Mouse (Mus musculus) gastrocnemius, adult 2 months (tissue): ENCODE data around the gene Foxe3. TPM values are rescaled to one million over a fixed set of nuclear protein-coding genes. Genes with fewer than 3 reads are reported as not detected.
"Not testable (repeated sequence)": the region's sequence is repeated elsewhere in the genome, so short reads cannot be mapped to it uniquely, and the experiment has no call there.

Source experiments
- DNase-seq: peaks from one replicate; pipeline ENCODE4 v3.0.0; 2022
- H3K27ac ChIP-seq: fragments of 200-600 bp; 2 replicates; pipeline ENCODE4 v1.8.1; 2022; ENCODE audit warnings: mild to moderate bottlenecking
- H3K4me3 ChIP-seq: fragments of 200-600 bp; 2 replicates; pipeline ENCODE4 v1.8.1; 2022; ENCODE audit warnings: mild to moderate bottlenecking, moderate library complexity
- CTCF ChIP-seq: fragments of 200-600 bp; IDR thresholded peaks from 2 replicates; pipeline ENCODE4 v1.8.1; 2022; ENCODE audit warnings: antibody characterized with exemption, mild to moderate bottlenecking, moderate library complexity
- intact Hi-C: fragments of 180-260 bp; cut with DNase I; formaldehyde crosslinking; loops from one replicate; pipeline ENCODE4 v1.15.1; 2025
- long read RNA-seq, 2 experiments: library from polyadenylated mRNA; stranded (forward); transcript quantifications; one replicate each; pipeline ENCODE4 v2.0.0; 2021
- total RNA-seq, 2 experiments: library from RNA; stranded (reverse); gene quantifications; 2 replicates each; pipeline ENCODE4 v1.2.3; 2021

Gene Foxe3
- not detected for total RNA-seq
- long read RNA-seq, experiment 1 = 0 reads
- long read RNA-seq, experiment 2 = 0 reads

DNA sequence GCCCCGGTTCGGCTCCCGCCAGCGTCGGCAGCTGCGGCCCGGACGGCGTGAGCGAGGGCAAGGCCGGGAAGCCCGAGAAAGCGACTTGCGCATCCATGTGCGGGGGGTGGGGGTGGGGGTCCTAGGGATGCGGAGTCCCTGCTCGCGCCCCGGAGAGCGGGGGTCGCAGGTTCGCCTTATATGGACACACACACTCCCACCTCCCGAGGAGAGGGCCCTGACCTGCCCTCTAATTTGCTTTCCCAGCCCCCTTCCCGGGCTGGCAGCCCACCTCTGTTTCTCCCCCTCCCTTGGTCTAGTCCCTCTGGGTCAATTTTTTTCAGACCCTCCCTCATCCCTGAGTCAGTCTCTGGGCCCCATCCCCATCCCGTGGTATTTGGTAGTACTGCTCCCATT, at the start of gene Foxe3:
Gene Foxe3, minus strand, starts transcription at position 97 of the 396 bp plus-strand sequence.
- no peak for TF ChIP-seq CTCF
- Histone ChIP-seq H3K27ac (no peak within 1 kb of the TSS), H3K4me3 (peak within 1 kb of the TSS; percentile 71)
- intact Hi-C loops = no loop called here
- no peak for DNase-seq

DNA sequence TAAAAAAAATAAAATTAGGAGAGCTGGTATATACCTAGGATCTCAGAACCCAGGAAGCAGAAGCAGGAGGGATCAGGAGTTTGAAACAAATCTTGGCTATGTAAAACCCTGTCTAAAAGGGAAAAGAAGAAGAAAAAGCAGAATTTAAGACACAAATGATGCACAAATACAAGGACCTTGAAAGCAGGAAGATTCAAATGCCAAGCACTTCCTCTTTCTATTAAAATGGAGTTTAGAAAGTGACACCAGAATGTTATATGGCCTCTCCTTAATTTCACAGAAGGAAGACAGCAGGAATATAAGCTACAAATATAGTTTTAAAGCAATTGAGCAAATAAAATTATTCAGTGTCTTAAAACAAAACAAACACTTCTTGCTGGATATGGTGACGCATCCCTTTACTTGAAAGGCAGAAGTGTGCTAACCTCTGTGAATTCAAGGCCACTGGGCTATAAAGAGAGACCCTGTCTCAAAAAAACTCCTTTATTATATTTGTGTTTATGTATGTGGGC, 47.5 kb upstream of the Foxe3 start:
- intact Hi-C loops = no loop called here
- no peak for DNase-seq
- Histone ChIP-seq H3K27ac (no peak overlapping the region), H3K4me3 (no peak overlapping the region)
- TF ChIP-seq CTCF = no peak

DNA sequence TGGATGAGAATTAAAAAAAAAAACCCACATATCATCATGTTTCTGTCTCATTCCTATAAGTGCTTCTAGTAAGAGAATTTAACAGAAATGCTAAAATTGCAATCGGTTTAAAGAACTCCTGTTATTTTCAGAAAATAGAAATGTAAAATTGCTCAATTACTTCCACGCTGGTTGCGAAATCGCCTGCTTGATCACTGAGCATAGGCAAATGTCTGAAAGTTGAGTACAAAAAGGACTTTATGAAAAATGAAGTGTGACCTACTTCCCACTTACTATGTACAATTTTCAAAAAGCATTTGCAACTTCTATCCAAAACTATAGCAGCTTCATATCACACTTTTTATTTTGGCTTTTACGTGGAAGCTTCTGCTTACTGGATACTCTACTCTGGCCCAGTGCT, 44.9 kb upstream of the Foxe3 start:
- 0 out of 2 replicates have a peak overlapping the region, but pooled peaks have one; percentile 12 for H3K27ac ChIP-seq
- intact Hi-C loops = no loop called here
- no peak for DNase-seq
- no peak overlapping the region for H3K4me3 ChIP-seq
- no peak for TF ChIP-seq CTCF

DNA sequence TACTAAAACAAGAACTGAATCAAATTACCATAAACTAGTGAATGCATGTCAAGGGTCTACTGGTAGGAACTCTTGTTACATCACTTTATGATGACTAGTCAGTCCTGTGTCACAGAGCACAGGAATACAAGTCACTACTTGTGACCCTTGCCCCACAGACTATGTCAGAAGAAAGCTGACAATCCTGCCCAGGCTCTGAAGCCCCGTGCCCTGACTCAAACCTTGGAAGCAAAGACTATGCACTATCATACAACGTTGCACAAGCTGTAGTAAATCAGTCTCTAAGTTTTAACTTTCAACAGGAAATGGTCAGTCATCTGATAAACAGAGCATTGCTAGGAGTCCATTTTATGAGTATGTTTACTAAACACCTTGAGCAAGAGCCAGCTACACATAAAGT, 35.1 kb upstream of the Foxe3 start:
- DNase-seq, intact Hi-C loops, H3K4me3 ChIP-seq, H3K27ac ChIP-seq: not testable (repeated sequence)

DNA sequence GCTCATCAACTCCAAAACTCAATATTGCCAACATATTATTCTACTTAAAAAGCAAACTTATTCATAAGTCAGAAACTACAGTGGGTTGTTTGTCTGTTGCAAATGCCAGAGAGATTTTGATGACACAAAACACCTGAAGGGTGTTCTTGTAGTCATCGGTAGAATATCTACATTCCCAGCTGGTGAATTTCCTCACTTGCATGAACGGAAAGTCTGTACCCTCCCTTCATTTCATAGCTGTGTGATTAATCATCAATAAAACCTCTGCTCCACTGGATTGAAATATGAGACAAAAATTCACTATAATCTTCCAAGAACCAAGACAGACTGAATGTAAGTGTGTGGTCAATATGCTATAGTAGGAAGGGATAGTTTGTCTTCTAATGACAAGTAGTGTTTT, 33.7 kb upstream of the Foxe3 start:
- DNase-seq = no peak
- Histone ChIP-seq H3K27ac (no peak overlapping the region), H3K4me3 (no peak overlapping the region)
- intact Hi-C loops = no loop called here
- no peak for TF ChIP-seq CTCF

DNA sequence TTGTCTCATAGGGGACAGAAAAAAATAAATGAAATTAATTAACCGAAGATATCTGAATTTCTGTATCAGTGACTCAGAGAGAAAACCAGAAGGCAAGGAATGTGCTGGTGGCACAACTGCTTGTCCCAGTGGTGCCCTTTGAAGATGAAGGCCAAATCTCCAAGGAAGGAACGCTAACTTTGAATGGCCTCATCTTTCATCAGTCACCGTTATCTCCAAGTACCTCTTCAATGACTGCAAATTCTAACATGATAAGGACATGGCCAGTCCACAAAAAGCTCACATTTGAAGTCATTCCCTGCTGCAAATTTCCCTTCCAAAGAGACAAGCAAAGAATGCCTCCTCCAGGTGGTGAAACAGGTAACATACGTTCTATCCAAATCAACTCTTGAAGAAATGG, 33.0 kb upstream of the Foxe3 start:
- intact Hi-C loops = no loop called here

DNA sequence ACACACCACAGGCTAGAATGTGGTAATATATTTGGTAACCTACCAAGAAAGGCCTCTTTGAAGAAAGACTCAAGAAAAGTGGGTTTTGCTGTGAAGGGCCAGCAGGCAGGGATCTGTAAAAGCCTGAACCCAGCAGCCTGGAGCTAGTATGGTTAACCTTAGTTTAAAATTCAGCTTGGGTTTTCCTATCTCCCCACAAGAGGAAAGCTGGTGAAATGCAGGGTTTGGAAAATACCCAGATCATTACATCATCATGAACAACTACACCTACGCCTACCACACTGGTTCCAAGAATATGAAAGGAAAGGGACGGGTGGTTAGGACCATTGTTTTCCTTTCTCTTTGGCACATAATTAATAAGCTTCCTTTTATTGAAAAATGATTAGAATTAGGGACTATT, 32.4 kb upstream of the Foxe3 start:
- no peak for DNase-seq
- Histone ChIP-seq H3K4me3 (no peak overlapping the region), H3K27ac (no peak overlapping the region)
- TF ChIP-seq CTCF = no peak
- intact Hi-C loops = no loop called here

More for the DNA sequence above, 33.0 kb upstream of the Foxe3 start:
- DNase-seq = no peak
- Histone ChIP-seq H3K4me3 (no peak overlapping the region), H3K27ac (no peak overlapping the region)
- no peak for TF ChIP-seq CTCF

DNA sequence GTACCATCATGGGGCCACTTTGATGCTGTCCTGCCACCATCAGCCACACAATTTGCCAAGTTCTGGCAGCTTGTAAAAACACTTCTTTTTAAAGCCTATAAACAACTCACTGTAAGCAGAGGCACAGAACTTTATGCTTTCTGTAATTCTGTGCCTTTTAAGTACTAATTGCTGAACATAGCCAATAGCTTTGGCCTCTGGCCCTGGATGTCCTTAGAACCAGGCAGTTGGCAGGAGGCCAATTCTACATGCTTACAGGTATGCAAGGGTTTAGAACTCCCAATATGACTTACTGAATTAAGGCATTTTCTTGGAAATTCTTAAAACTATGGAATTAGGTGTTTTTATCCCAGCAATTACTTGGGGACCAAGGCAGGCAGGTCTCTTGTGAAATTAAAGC, 31.6 kb upstream of the Foxe3 start:
- no peak for TF ChIP-seq CTCF
- intact Hi-C loops = no loop called here
- no peak for DNase-seq
- H3K4me3 ChIP-seq = no peak overlapping the region
- no peak overlapping the region for H3K27ac ChIP-seq

DNA sequence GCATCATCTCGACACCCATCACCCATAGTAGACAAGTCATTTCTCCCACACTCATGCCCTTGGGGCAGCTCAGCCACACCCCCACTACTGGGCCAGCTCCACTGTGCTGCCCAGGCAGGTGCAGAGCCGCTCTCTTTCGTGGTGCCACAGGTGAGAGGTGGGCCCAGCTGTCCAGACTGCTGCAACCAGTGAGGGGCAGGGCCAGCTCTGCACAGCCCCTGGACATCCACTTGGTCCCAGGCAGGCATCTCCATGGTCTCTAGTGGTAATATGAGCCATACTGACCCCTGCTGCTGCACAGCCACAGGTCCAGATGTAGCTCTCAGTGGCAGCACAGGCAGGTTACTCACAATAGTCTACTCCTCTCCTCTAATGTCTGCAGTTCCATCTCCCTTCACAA, 27.4 kb upstream of the Foxe3 start:
- H3K4me3 ChIP-seq = no peak overlapping the region
- no peak for DNase-seq
- H3K27ac ChIP-seq = no peak overlapping the region
- intact Hi-C loops = no loop called here
- TF ChIP-seq CTCF = no peak

DNA sequence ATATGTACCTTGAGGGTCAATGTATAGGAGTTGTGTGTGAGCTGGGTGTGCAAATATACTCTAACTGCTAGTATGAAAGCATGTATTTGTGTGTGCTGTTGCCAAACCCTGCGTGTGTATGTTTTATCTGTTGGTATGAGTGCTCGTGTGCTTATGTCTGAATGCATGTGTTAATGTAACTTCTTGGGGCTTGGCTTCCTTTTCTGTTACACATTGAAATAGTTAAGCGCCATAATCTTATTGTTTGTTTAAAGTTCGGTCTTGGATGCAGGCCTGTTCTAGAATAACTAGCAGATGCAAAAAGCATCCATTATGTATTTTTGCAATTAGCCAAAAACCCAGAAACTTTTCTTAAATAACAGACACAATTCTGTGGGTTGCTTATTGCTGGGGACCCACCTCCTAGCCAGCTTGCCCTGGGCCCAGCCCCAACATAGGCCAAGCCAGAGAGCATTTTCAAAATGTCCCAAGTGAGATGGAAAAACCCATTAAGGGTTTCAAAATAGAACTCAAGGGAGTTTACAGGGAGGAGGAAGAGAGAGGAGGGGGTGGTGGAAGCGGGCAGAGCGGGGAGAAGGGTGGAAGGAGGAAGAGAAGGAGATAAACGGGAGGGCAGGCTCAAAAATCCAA, 22.2 kb upstream of the Foxe3 start:
- intact Hi-C loops = loop anchor here (1.0 to 5.0 kb wide), 2 partner anchors 31 to 281 kb away; no protein-coding TSS in a partner anchor
- TF ChIP-seq CTCF = no peak
- Histone ChIP-seq H3K27ac (no peak overlapping the region), H3K4me3 (no peak overlapping the region)
- no peak for DNase-seq

DNA sequence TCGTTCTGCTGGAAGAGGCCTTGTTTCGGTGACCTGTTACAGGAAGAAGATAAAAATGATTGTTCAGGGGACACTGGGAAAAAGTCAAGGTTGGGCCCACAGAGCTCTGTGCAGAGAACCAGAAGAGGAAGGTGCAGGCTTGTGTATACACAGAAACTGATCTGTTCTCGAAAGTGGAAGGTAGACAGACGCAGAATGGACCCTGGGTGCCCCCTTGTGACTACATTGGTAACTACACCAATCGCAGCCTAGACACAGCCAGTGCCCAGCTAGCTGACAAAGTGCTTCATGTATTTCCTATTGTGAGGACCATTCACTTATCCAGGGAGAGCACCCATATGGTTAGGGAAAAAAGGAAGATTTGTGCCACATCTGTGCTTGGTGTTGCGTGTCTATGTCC, 21.6 kb upstream of the Foxe3 start:
- peak; percentile 97; the same call in 1 of the 2 replicates for TF ChIP-seq CTCF
- H3K27ac ChIP-seq = no peak overlapping the region
- intact Hi-C loops = loop anchor here (1.0 to 5.0 kb wide), 2 partner anchors 30 to 280 kb away; no protein-coding TSS in a partner anchor
- peak; percentile 78 for DNase-seq
- no peak overlapping the region for H3K4me3 ChIP-seq

DNA sequence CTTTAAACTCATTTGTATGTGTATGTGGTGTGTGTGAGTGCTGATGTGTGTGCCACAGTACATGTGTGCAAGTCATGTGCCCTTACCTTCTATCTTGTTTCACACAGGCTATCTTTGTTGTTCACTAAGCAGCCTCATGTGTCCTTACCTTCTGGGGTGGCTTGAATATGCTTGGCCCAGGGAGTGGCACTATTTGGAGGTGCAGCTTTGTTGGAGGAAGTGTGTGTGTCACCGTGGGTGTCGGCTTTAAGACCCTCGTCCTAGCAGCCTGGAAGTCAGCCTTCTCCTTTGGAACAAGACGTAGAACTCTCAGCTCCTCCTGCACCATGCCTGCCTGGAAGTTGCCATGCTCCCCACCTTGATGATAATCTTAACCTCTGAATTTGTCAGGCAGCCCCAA, 20.6 kb upstream of the Foxe3 start:
- Histone ChIP-seq H3K27ac (no peak overlapping the region), H3K4me3 (no peak overlapping the region)
- no peak for TF ChIP-seq CTCF
- intact Hi-C loops = loop anchor here (5.0 kb wide), 1 partner anchor 279 kb away; no protein-coding TSS in a partner anchor
- no peak for DNase-seq

DNA sequence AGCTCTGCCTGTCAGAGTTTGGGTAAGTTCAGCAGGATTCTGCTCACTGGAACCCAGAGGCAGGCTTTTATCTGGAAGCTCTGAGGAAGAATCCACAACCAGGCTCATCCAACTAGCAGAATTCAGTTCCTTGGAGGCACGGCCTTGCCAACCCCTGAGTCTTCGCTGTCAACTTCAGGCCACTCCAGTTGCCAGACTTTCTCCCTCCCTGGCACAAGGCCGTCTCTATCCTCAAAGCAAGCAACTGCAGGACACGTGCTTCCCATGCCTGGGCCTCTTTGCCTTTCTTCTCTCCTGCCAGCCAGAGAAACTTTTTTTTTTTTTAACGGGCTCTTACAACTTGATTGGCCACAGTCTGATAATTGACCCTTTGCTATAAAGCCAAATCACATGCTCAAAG, 19.2 kb upstream of the Foxe3 start:
- H3K4me3 ChIP-seq = no peak overlapping the region
- TF ChIP-seq CTCF = no peak
- no peak overlapping the region for H3K27ac ChIP-seq
- peak; percentile 48 for DNase-seq
- intact Hi-C loops = loop anchor here (5.0 kb wide), 1 partner anchor 278 kb away; no protein-coding TSS in a partner anchor

DNA sequence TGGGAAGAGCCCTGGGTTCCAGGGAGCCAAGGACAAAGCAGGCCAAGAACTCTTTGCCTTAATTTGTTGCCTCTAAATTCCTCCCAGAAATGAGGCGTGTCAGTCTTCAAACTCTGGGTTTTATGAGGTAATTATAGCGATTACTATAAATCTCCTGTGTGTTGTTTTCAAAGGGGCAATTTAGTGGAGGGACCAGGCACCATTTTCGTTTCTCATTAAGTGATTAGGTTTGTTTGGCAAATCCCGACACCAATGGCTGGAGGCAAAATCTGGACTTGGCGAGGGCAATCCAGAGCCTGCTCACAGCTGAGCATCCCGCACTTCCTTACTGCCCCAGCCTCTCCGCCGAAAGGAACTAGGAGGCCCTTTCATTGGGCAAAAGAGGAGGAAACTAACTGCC, 16.8 kb upstream of the Foxe3 start:
- no peak overlapping the region for H3K27ac ChIP-seq
- TF ChIP-seq CTCF = no peak
- no peak overlapping the region for H3K4me3 ChIP-seq
- no peak for DNase-seq
- intact Hi-C loops = no loop called here
